Mouse (Mus musculus) heart, adult 18-20 months (tissue): ENCODE data around the gene Usp35. TPM values are rescaled to one million over a fixed set of nuclear protein-coding genes. Genes with fewer than 3 reads are reported as not detected.

Source experiments
- DNase-seq, 2 experiments: peaks; one replicate each; pipeline ENCODE4 v3.0.0; 2021 to 2022; ENCODE audit warnings: mixed read lengths in 1 of 2
- total RNA-seq, 2 experiments: library from RNA; stranded (reverse); gene quantifications; 2 replicates each; pipeline ENCODE4 v1.2.3; 2021

Usp35 gene
- total RNA-seq, 2 experiments from 2014 or later, result 0.41 to 0.60 TPM

GRCm38 (mm10) chr7:97313364-97313995, 18.3 kb downstream of the Usp35 start:
- DNase-seq, result no peak

- no peak for DNase-seq
Observed at GRCm38 (mm10) chr7:97312856-97313255, 19.0 kb downstream of the Usp35 start.

GRCm38 (mm10) chr7:97312196-97312595, 19.6 kb downstream of the Usp35 start:
- DNase-seq, result no peak

GRCm38 (mm10) chr7:97311620-97312019, 20.2 kb downstream of the Usp35 start:
- DNase-seq, result no peak

GRCm38 (mm10) chr7:97310341-97310635, 21.5 kb downstream of the Usp35 start:
- DNase-seq, result no peak

- DNase-seq, result no peak
Observed at GRCm38 (mm10) chr7:97309461-97310340, 22.1 kb downstream of the Usp35 start.

GRCm38 (mm10) chr7:97307546-97307945, 24.3 kb downstream of the Usp35 start:
- no peak for DNase-seq

GRCm38 (mm10) chr7:97306813-97307212, 25.0 kb downstream of the Usp35 start:
- DNase-seq, result no peak

- no peak for DNase-seq
Observed at GRCm38 (mm10) chr7:97305206-97305605, 26.6 kb downstream of the Usp35 start.

GRCm38 (mm10) chr7:97304471-97304870, 27.3 kb downstream of the Usp35 start:
- DNase-seq, result peak in 1 of 2 experiments; percentile 32

GRCm38 (mm10) chr7:97303614-97304013, 28.2 kb downstream of the Usp35 start:
- DNase-seq, result no peak

GRCm38 (mm10) chr7:97302876-97303275, 28.9 kb downstream of the Usp35 start:
- DNase-seq, result no peak

- DNase-seq, result no peak
Observed at GRCm38 (mm10) chr7:97302261-97302660, 29.6 kb downstream of the Usp35 start.

- DNase-seq, result no peak
Observed at GRCm38 (mm10) chr7:97301321-97301720, 30.5 kb downstream of the Usp35 start.

- no peak for DNase-seq
Observed at GRCm38 (mm10) chr7:97300914-97301313, 30.9 kb downstream of the Usp35 start.

GRCm38 (mm10) chr7:97298943-97299342, 32.9 kb downstream of the Usp35 start:
- no peak for DNase-seq

- no peak for DNase-seq
Observed at GRCm38 (mm10) chr7:97298279-97298678, 33.5 kb downstream of the Usp35 start.

GRCm38 (mm10) chr7:97297466-97297865, 34.4 kb downstream of the Usp35 start:
- DNase-seq, result peak; percentile 66 to 88

GRCm38 (mm10) chr7:97296986-97297385, 34.8 kb downstream of the Usp35 start:
- DNase-seq, result no peak

- DNase-seq, result no peak
Observed at GRCm38 (mm10) chr7:97271068-97271467, 60.8 kb downstream of the Usp35 start.

- DNase-seq, result peak in 1 of 2 experiments; percentile 43
Observed at GRCm38 (mm10) chr7:97270367-97270766, 61.5 kb downstream of the Usp35 start.

- peak; percentile 77 to 88 for DNase-seq
Observed at GRCm38 (mm10) chr7:97262541-97262940, 69.3 kb downstream of the Usp35 start.
